Mouse (Mus musculus) MEL (cell line): Measurements from ENCODE around the gene Hs1bp3.

ENCODE experiments used
- CTCF ChIP-seq, 3 experiments: IDR thresholded peaks in 2 of 3; conservative IDR thresholded peaks in 1 of 3; 2 replicates each; pipeline ENCODE4 v1.5.1; 2011 to 2012; ENCODE audit warnings: low read length in 3 of 3, low read depth in 2 of 3, mild to moderate bottlenecking in 2 of 3, improper control_type of control experiment in 1 of 3, inconsistent platforms in 1 of 3, mixed read lengths in 1 of 3, moderate library complexity in 1 of 3; ENCODE audit not compliant: control insufficient read depth in 1 of 3, insufficient read depth in 1 of 3, poor library complexity in 1 of 3, severe bottlenecking in 1 of 3
- E2F4 ChIP-seq: IDR thresholded peaks from 2 replicates; pipeline ENCODE4 v1.6.1; 2011; ENCODE audit warnings: low read depth, low read length, improper control_type of control experiment, borderline replicate concordance
- EP300 ChIP-seq, 2 experiments: IDR thresholded peaks; 2 replicates each; pipeline ENCODE4 v1.6.1; 2011; ENCODE audit warnings: improper control_type of control experiment in 2 of 2, low read length in 2 of 2, low read depth in 1 of 2, mild to moderate bottlenecking in 1 of 2
- ETS1 ChIP-seq: IDR thresholded peaks from 2 replicates; pipeline ENCODE4 v1.6.1; 2012; ENCODE audit warnings: low read depth, mild to moderate bottlenecking, inconsistent platforms, low read length, improper control_type of control experiment, moderate library complexity
- POLR2A ChIP-seq, 2 experiments: IDR thresholded peaks; 2 replicates each; pipeline ENCODE4 v1.6.1; 2011 to 2012; ENCODE audit warnings: low read length in 2 of 2, mild to moderate bottlenecking in 2 of 2, control low read depth in 1 of 2, improper control_type of control experiment in 1 of 2, low read depth in 1 of 2, moderate library complexity in 1 of 2; ENCODE audit not compliant: control insufficient read depth in 1 of 2, insufficient read depth in 1 of 2, poor library complexity in 1 of 2
- SMC3 ChIP-seq: IDR thresholded peaks from 2 replicates; pipeline ENCODE4 v1.6.1; 2011; ENCODE audit warnings: low read depth, low read length, improper control_type of control experiment
- TCF12 ChIP-seq: IDR thresholded peaks from 2 replicates; pipeline ENCODE4 v1.6.1; 2014; ENCODE audit warnings: low read depth, mild to moderate bottlenecking, inconsistent platforms, low read length, improper control_type of control experiment, moderate library complexity
- UBTF ChIP-seq: IDR thresholded peaks from 2 replicates; pipeline ENCODE4 v1.6.1; 2012; ENCODE audit warnings: low read depth, mild to moderate bottlenecking, inconsistent platforms, low read length, improper control_type of control experiment, moderate library complexity, borderline replicate concordance; ENCODE audit not compliant: insufficient read depth
- USF2 ChIP-seq, 2 experiments: IDR thresholded peaks; 2 replicates each; pipeline ENCODE4 v1.6.1; 2011 to 2012; ENCODE audit warnings: improper control_type of control experiment in 2 of 2, low read length in 2 of 2, borderline replicate concordance in 1 of 2, inconsistent platforms in 1 of 2, low read depth in 1 of 2, mild to moderate bottlenecking in 1 of 2; ENCODE audit not compliant: insufficient read depth in 1 of 2
- ZC3H11A ChIP-seq: IDR thresholded peaks from 2 replicates; pipeline ENCODE4 v1.6.1; 2012; ENCODE audit warnings: low read depth, mild to moderate bottlenecking, inconsistent platforms, low read length, improper control_type of control experiment

DNA sequence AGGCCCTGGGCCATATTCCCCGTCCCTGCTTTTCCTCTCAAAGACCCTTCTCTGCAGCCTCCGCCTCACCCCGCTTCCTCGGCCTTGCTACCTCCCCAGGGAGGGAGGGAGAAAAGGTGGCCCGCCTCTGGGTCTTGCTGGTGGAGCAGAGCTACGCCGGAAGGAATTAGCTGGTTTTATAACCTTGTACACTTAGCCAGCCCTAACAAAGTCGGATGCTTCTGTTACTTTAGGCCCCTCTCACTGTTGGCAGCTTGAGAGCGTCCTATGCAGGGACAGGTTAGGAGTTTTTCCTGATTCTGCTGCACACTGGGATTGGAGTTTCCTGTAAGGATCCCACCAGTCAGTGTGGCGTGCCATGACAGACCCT is 13.1 kb upstream of the Hs1bp3 start:
- TF ChIP-seq ETS1 (no peak), EP300 (IDR thresholded peaks at IDR 0.05; ENCODE audit: low read depth in 1 of 2, low read length in 2 of 2) (no peak), TCF12 (no peak), POLR2A (IDR thresholded peaks at IDR 0.05; ENCODE audit: control insufficient read depth in 1 of 2, insufficient read depth in 1 of 2, low read depth in 1 of 2, low read length in 2 of 2, poor library complexity in 1 of 2) (no peak), UBTF (no peak), USF2 (IDR thresholded peaks at IDR 0.05; ENCODE audit: borderline replicate concordance in 1 of 2, insufficient read depth in 1 of 2, low read depth in 1 of 2, low read length in 2 of 2) (no peak), SMC3 (no peak), CTCF (IDR thresholded peaks at IDR 0.05 in 2 of 3, conservative IDR thresholded peaks at IDR 0.05 in 1 of 3; ENCODE audit: control insufficient read depth in 1 of 3, insufficient read depth in 1 of 3, low read depth in 2 of 3, low read length in 3 of 3, poor library complexity in 1 of 3, severe bottlenecking in 1 of 3) (no peak), E2F4 (no peak), ZC3H11A (no peak)
